Mouse (Mus musculus) liver, adult 2 months (tissue): Measurements from ENCODE around the gene Zc3h12c.

ENCODE experiments used
- CTCF ChIP-seq: fragments of 200-500 bp; IDR thresholded peaks from 2 replicates; pipeline ENCODE4 v1.5.1; 2011; ENCODE audit warnings: low read depth, low read length, control low read depth
- POLR2A ChIP-seq: fragments of 200-500 bp; IDR thresholded peaks from 2 replicates; pipeline ENCODE4 v1.6.1; 2011; ENCODE audit warnings: low read length, control low read depth; ENCODE audit not compliant: insufficient read depth; ENCODE audit errors: extremely low read depth

GRCm38 (mm10) chr9:52154253-52154652, 14.1 kb downstream of the Zc3h12c start:
- TF ChIP-seq POLR2A (no peak), CTCF (no peak)
